Mouse (Mus musculus): Measurements from ENCODE around the gene Klhdc10. TPM values are rescaled to one million over a fixed set of nuclear protein-coding genes. Genes with fewer than 3 reads are reported as not detected.
"Not testable (repeated sequence)": the region's sequence is repeated elsewhere in the genome, so short reads cannot be mapped to it uniquely, and the experiment has no call there.

The Klhdc10 gene
- polyA plus RNA-seq, 1 experiment from 2014 or later: 42.8 TPM

DNA sequence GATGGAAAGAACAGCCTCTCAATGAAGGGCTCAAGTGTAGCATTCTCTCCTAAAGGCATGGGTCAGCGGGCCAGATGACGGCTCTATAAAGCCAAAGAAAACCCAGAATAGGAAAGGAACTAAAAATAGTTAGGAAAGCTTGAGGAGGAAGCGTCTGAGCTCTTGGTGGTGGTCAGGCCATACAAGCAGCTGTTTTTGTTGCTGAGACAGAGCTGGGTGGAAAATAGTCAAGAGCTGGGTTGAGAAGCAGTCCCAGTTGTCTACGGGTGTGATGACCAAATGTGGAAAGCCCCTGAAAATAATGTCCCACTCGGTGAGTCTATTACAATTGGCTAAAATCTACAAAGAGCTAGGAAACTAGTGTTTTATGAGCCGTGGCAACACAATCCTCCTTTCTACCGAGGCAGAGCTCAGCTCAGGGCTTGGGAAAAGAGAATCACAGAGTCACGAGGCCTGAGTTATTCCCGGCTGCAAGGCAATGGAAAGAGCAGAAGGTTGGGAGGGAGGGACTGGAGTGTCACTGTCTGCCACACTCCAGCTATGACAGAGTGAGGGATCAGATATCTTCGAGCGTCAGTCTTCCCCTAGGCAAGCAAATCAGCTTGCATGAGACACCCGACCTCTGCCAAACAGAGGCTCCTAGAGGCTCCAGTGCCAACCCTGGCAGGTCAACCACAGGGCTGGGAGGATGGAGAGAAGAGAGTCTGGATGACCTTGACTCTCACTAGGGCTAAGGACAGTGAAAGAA, 41.7 kb upstream of the Klhdc10 start:
- no peak overlapping the region for H3K4me2 ChIP-seq (replicated peaks; ENCODE audit: low read depth, low read length)
- H3K9ac ChIP-seq (ENCODE audit: low read depth, low read length): no peak overlapping the region
- no peak overlapping the region for H3K4me3 ChIP-seq (ENCODE audit: low read length)
- H3K36me3 ChIP-seq (ENCODE audit: control insufficient read depth, insufficient read depth, low read length): peaks cover 7% of the 10 kb centered on the region; the same call in 1 of the 2 replicates
- ATAC-seq (ENCODE audit: low FRiP score, low TSS enrichment): peak; percentile 65
- WGBS: 29% methylated on average over 12 of the region's 12 CpGs
- H3K9me3 ChIP-seq (ENCODE audit: control insufficient read depth, low read length): no peaks in the 10 kb centered on the region
- H3K27ac ChIP-seq (ENCODE audit: low read depth, low read length): peak overlapping the region; percentile 47; the same call in 1 of the 2 replicates
- 0 out of 2 replicates have a peak, but pooled peaks cover 9% of the 10 kb centered on the region for H3K4me1 ChIP-seq (ENCODE audit: control insufficient read depth, insufficient read depth, low read length)
- no peaks in the 10 kb centered on the region for H3K27me3 ChIP-seq (ENCODE audit: control insufficient read depth, insufficient read depth, low read length)

DNA sequence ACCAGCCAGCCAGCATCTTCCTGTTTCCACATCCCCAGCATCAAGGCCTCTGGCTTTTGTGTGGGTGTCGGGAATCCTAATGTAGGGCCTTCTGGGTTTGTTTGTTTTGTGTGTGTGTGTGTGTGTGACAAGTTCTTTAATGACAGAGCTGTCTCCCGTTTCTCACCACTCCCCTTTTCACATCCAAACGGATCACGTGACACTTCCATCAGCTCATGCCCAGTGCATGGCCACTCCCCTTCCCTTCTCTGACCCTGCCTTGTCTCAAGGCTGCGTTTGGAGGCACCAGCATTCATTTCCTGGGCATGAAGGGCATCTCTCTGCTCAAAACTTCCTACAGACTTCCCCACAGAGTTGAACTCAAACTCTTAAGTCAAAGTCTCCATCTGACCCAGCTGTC, 37.9 kb upstream of the Klhdc10 start:
- no peaks in the 10 kb centered on the region for H3K27me3 ChIP-seq (ENCODE audit: control insufficient read depth, insufficient read depth, low read length)
- H3K4me3 ChIP-seq (ENCODE audit: low read length): no peak overlapping the region
- H3K27ac ChIP-seq (ENCODE audit: low read depth, low read length): no peak overlapping the region
- ATAC-seq (ENCODE audit: low FRiP score, low TSS enrichment): no peak
- H3K9me3 ChIP-seq (ENCODE audit: control insufficient read depth, low read length): no peaks in the 10 kb centered on the region
- H3K4me2 ChIP-seq (replicated peaks; ENCODE audit: low read depth, low read length): no peak overlapping the region
- 22% methylated on average over 5 of the region's 5 CpGs for WGBS
- H3K36me3 ChIP-seq (ENCODE audit: control insufficient read depth, insufficient read depth, low read length): peaks cover 41% of the 10 kb centered on the region
- no peaks in the 10 kb centered on the region for H3K4me1 ChIP-seq (ENCODE audit: control insufficient read depth, insufficient read depth, low read length)
- H3K9ac ChIP-seq (ENCODE audit: low read depth, low read length): no peak overlapping the region

DNA sequence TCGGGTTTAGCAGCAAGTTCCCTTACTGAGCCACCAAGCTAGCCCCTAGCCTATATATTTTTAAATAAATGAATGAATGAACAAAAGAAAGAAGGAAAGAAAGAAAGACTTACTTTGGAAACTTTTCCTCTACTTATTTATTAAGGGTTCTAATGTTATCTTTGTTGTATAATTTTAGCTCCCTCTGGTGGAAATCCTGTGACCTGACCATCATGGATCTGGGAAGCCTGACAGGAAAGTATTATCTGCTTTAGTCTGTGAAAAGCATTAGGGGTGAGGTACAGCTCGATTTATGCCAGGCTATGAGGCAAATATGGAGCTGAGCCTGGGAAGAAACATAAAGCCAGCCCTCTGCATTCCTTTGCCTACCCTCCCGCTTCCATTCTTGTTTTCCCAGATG, 32.4 kb upstream of the Klhdc10 start:
- H3K4me2 ChIP-seq (replicated peaks; ENCODE audit: low read depth, low read length): no peak overlapping the region
- H3K9ac ChIP-seq (ENCODE audit: low read depth, low read length): no peak overlapping the region
- no peaks in the 10 kb centered on the region for H3K27me3 ChIP-seq (ENCODE audit: control insufficient read depth, insufficient read depth, low read length)
- no peak overlapping the region for H3K4me3 ChIP-seq (ENCODE audit: low read length)
- H3K9me3 ChIP-seq (ENCODE audit: control insufficient read depth, low read length): no peaks in the 10 kb centered on the region
- WGBS: 86% methylated on average over 3 of the region's 3 CpGs
- H3K27ac ChIP-seq (ENCODE audit: low read depth, low read length): no peak overlapping the region
- H3K4me1 ChIP-seq (ENCODE audit: control insufficient read depth, insufficient read depth, low read length): no peaks in the 10 kb centered on the region
- H3K36me3 ChIP-seq (ENCODE audit: control insufficient read depth, insufficient read depth, low read length): peaks cover 91% of the 10 kb centered on the region
- ATAC-seq (ENCODE audit: low FRiP score, low TSS enrichment): no peak

DNA sequence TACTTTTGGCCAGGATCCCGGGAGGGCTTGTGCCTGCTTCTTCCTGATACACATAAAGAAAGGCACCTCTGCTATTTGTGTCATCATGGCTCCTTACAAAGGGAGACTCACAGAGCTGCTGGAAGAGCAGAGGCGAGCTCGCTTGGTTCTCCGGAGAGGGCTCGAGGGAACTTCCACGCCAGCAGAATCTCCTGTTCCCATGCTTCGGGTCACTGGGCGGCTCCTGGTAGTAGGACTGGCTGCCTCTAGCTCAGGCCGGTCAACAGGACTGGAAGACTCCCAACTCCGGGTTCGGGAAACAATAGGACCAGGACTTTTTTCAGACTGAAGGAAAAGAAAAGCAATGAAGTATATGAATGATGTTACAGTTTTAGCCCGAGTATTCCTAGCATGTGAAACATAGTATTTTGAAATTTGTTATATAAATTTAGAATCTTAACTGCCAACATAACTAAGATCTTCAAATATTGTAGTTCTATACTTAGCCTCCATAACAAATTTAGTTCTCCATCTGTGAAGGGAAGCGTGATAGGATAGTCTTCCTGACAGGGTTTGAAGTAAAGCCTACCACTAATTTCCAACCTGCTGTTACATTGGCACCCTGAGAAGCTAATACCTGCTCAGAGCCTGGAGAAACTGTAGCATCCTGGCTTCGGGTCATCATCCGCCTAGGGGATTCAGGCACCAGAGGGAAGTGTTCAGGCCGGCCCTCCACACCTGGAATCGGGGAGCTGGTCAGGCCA, 28.9 kb upstream of the Klhdc10 start:
- no peak for ATAC-seq (ENCODE audit: low FRiP score, low TSS enrichment)
- WGBS: 91% methylated on average over 17 of the region's 17 CpGs
- Histone ChIP-seq H3K9ac (ENCODE audit: low read depth, low read length) (no peak overlapping the region), H3K4me1 (ENCODE audit: control insufficient read depth, insufficient read depth, low read length) (no peaks in the 10 kb centered on the region), H3K27ac (ENCODE audit: low read depth, low read length) (no peak overlapping the region), H3K27me3 (ENCODE audit: control insufficient read depth, insufficient read depth, low read length) (no peaks in the 10 kb centered on the region), H3K4me2 (replicated peaks; ENCODE audit: low read depth, low read length) (no peak overlapping the region), H3K36me3 (ENCODE audit: control insufficient read depth, insufficient read depth, low read length) (peaks cover 90% of the 10 kb centered on the region), H3K4me3 (ENCODE audit: low read length) (no peak overlapping the region), H3K9me3 (ENCODE audit: control insufficient read depth, low read length) (no peaks in the 10 kb centered on the region)

DNA sequence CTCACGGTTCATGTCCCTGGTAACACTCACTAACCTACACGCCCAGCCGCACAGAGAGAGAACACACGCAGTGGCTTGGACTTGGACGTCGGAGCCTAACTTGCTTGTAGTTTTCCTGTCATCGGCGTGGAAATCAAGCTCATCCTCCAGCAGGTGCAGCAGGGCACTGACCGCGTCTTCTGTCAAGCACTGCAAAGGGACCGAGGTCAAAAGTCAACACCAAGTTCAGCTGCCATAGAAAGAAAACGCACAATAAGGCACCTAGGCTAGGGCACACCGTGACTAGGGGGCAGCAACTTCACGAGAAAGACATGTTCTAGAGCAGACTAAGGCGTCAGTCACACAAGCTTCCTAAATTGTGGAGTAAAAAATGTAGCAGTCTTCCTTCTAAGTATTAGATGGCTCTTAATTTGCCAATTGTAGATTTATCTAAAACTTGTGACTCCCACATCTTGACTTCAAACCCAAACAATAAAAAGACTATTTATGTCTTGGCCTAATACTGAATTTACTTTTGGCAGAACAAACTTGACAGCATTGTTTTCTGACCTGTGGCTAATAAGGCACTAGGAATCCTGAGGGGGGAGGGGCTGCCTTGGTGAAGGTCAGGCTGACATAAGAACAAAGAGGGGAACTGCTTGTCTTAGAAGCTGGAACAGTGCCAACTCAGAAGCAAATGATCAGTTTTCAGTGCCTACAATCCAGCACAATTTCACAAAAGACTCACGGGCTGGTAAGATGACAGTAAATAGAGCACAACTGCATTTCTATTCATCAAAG, 26.7 kb upstream of the Klhdc10 start:
- Histone ChIP-seq H3K27ac (ENCODE audit: low read depth, low read length) (no peak overlapping the region), H3K27me3 (ENCODE audit: control insufficient read depth, insufficient read depth, low read length) (no peaks in the 10 kb centered on the region), H3K9me3 (ENCODE audit: control insufficient read depth, low read length) (no peaks in the 10 kb centered on the region), H3K4me3 (ENCODE audit: low read length) (no peak overlapping the region), H3K36me3 (ENCODE audit: control insufficient read depth, insufficient read depth, low read length) (peaks cover 81% of the 10 kb centered on the region), H3K4me2 (replicated peaks; ENCODE audit: low read depth, low read length) (no peak overlapping the region), H3K4me1 (ENCODE audit: control insufficient read depth, insufficient read depth, low read length) (no peaks in the 10 kb centered on the region), H3K9ac (ENCODE audit: low read depth, low read length) (no peak overlapping the region)
- no peak for ATAC-seq (ENCODE audit: low FRiP score, low TSS enrichment)
- WGBS: 80% methylated on average over 16 of the region's 16 CpGs

DNA sequence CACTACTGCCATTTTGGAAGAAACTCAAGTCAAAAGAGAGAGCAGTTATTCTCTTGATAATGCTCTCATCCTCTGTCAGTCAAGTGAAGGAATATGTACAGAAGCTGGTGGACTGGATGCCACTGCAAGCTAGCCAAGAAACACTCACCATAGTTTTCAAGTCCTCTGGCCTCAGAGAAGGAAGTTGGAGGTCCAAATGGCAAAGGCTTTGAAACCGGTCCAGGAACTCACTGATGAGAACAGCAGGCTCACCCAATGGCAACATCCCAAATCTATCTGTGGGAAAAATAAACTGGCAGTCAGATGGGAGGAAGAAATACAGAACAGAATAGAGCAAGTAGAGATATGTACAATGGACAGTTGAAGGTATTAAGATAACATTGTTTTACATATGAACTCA, 25.9 kb upstream of the Klhdc10 start:
- Histone ChIP-seq H3K4me3 (ENCODE audit: low read length) (no peak overlapping the region), H3K4me1 (ENCODE audit: control insufficient read depth, insufficient read depth, low read length) (no peaks in the 10 kb centered on the region), H3K9me3 (ENCODE audit: control insufficient read depth, low read length) (no peaks in the 10 kb centered on the region), H3K9ac (ENCODE audit: low read depth, low read length) (no peak overlapping the region), H3K36me3 (ENCODE audit: control insufficient read depth, insufficient read depth, low read length) (peaks cover 81% of the 10 kb centered on the region), H3K27ac (ENCODE audit: low read depth, low read length) (no peak overlapping the region), H3K4me2 (replicated peaks; ENCODE audit: low read depth, low read length) (no peak overlapping the region), H3K27me3 (ENCODE audit: control insufficient read depth, insufficient read depth, low read length) (no peaks in the 10 kb centered on the region)
- 80% methylated on average over 1 of the region's 1 CpGs for WGBS
- ATAC-seq (ENCODE audit: low FRiP score, low TSS enrichment): no peak

DNA sequence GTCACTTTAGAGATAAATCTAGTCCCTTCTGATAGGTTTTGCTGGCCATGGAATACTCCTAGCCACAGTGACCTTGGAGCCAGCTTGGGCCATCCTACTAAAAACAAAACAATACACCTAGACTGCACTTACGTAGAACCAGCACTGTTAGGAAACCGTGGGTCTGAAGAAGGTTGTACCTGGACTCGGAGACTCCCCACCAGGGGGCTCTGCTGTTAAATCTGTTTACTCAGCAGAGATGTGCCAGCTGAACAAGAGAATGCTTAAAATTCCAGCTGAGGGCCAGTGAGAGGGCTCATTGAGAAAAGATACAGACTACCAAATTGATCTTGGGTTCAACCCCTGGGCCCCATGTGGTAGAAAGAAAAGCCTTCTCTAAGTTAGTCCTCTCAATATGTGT, 20.6 kb upstream of the Klhdc10 start:
- H3K9me3 ChIP-seq (ENCODE audit: control insufficient read depth, low read length): no peaks in the 10 kb centered on the region
- ATAC-seq (ENCODE audit: low FRiP score, low TSS enrichment): no peak
- no peak overlapping the region for H3K9ac ChIP-seq (ENCODE audit: low read depth, low read length)
- H3K27me3 ChIP-seq (ENCODE audit: control insufficient read depth, insufficient read depth, low read length): no peaks in the 10 kb centered on the region
- 70% methylated on average over 3 of the region's 3 CpGs for WGBS
- no peak overlapping the region for H3K27ac ChIP-seq (ENCODE audit: low read depth, low read length)
- H3K4me2 ChIP-seq (replicated peaks; ENCODE audit: low read depth, low read length): no peak overlapping the region
- H3K4me1 ChIP-seq (ENCODE audit: control insufficient read depth, insufficient read depth, low read length): no peaks in the 10 kb centered on the region
- no peak overlapping the region for H3K4me3 ChIP-seq (ENCODE audit: low read length)
- peaks cover 78% of the 10 kb centered on the region for H3K36me3 ChIP-seq (ENCODE audit: control insufficient read depth, insufficient read depth, low read length)

DNA sequence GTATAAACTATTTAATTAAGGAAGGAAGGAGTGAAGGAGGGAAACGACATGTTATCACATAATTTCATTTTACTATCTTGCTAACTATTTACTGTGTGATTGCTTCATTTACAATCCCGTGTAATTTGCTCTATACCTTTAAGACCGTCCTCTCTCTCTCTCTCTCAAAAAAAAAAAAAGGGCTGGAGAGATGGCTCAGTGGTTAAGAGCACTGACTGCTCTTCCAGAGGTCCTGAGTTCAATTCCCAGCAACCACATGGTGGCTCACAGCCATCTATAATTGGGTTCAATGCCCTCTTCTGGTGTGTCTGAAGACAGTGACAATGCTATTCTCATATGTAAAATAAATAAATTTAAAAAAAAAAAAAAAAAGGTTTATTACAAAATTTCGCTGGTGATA, 11.4 kb upstream of the Klhdc10 start:
- H3K9ac ChIP-seq (ENCODE audit: low read depth, low read length): peak overlapping the region; percentile 71; the same call in 1 of the 2 replicates
- H3K9me3 ChIP-seq (ENCODE audit: control insufficient read depth, low read length); H3K27me3 ChIP-seq (ENCODE audit: control insufficient read depth, insufficient read depth, low read length); H3K4me1 ChIP-seq (ENCODE audit: control insufficient read depth, insufficient read depth, low read length): not testable (repeated sequence)
- ATAC-seq (ENCODE audit: low FRiP score, low TSS enrichment): peak; percentile 2; the same call in 1 of the 2 replicates
- peaks cover 20% of the 10 kb centered on the region for H3K36me3 ChIP-seq (ENCODE audit: control insufficient read depth, insufficient read depth, low read length)
- 0 out of 2 replicates have a peak overlapping the region, but pooled peaks have one; percentile 62 for H3K27ac ChIP-seq (ENCODE audit: low read depth, low read length)
- H3K4me3 ChIP-seq (ENCODE audit: low read length): peak overlapping the region; percentile 81
- peak overlapping the region; percentile 39 for H3K4me2 ChIP-seq (replicated peaks; ENCODE audit: low read depth, low read length)
- 22% methylated on average over 4 of the region's 4 CpGs for WGBS
